Mouse (Mus musculus): ENCODE data around the gene Icos.

- TF ChIP-seq FLI1 (IDR thresholded peaks at IDR 0.05; ENCODE audit: low read length) (no peak), GATA1 (IDR thresholded peaks at IDR 0.05; ENCODE audit: borderline replicate concordance, low read length) (no peak)
Measured at GRCm38 (mm10) chr1:60938974-60939373, 38.8 kb upstream of the Icos start.
